Mouse (Mus musculus): Measurements from ENCODE around the gene Kidins220. TPM values are rescaled to one million over a fixed set of nuclear protein-coding genes. Genes with fewer than 3 reads are reported as not detected.

Kidins220 gene
- polyA plus RNA-seq, 1 experiment from 2014 or later: 36.7 TPM

GRCm38 (mm10) chr12:25074344-25074743 is 99.6 kb downstream of the Kidins220 start:
- H3K9me3 ChIP-seq (ENCODE audit: low read length): no peaks in the 10 kb centered on the region
- no peaks in the 10 kb centered on the region for H3K4me1 ChIP-seq (ENCODE audit: insufficient read depth, low read length)
- H3K27me3 ChIP-seq (ENCODE audit: insufficient read depth, low read length): no peaks in the 10 kb centered on the region
- no peak for ATAC-seq (ENCODE audit: low FRiP score, low TSS enrichment)
- H3K27ac ChIP-seq (ENCODE audit: low read length): no peak overlapping the region
- no peak overlapping the region for H3K9ac ChIP-seq (replicated peaks; ENCODE audit: low read length)
- no peak overlapping the region for H3K4me2 ChIP-seq (replicated peaks; ENCODE audit: low read depth, low read length)
- H3K4me3 ChIP-seq (ENCODE audit: low read length): no peak overlapping the region
- WGBS: 84% methylated on average over 3 of the region's 3 CpGs
- no peaks in the 10 kb centered on the region for H3K36me3 ChIP-seq (ENCODE audit: insufficient read depth, low read length)

DNA sequence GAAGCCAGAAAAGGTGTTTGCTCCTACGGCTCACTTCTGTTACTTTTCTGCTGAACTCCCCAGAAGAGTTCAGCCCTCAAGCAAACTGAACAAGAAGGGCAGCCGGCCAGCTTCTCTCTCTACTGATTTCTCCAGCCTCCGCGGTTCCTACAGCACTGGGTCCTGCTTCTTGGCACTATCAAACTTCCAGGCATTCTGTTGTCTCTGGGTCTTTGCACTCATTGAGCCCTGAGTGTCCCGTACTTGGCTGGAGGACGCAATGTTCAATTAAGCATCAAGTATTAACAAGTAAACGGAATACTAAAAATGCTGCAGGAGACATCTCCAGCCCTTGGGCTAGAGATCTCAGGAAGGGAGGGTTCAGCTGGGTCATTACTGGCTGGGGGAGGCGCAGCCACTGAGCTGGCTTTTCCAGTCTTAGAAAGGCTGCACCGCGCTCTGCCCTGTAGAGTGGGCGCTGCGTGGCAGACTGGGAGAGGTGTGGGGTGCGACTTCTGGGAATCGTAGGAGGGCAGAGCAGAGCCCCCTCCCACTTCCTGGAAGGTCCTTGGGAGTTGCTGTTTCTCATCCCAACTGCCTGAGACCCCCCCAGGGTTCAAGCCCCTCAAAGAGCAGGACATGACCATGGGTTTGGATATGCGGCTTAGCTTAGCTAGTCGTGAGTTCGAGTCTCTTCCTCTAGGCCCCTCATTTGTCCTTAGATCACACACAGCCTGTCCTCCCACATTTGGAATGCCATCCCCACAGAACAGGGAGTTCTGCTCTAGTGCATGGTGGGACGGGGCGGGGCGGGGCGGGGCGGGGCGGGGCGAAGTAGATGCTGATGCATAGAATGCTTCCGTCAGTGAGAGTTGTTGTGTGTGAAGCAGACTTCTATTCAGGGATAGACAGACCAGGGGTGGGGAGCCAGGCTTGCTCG is 108.8 kb downstream of the Kidins220 start:
- Histone ChIP-seq H3K4me1 (ENCODE audit: insufficient read depth, low read length) (peaks cover 13% of the 10 kb centered on the region; the same call in 1 of the 2 replicates), H3K9me3 (ENCODE audit: low read length) (no peaks in the 10 kb centered on the region), H3K4me2 (replicated peaks; ENCODE audit: low read depth, low read length) (peak overlapping the region; percentile 16), H3K27ac (ENCODE audit: low read length) (no peak overlapping the region), H3K9ac (replicated peaks; ENCODE audit: low read length) (no peak overlapping the region), H3K36me3 (ENCODE audit: insufficient read depth, low read length) (no peaks in the 10 kb centered on the region), H3K27me3 (ENCODE audit: insufficient read depth, low read length) (no peaks in the 10 kb centered on the region), H3K4me3 (ENCODE audit: low read length) (0 out of 2 replicates have a peak overlapping the region, but pooled peaks have one; percentile 3)
- WGBS: 41% methylated on average over 26 of the region's 26 CpGs
- peak; percentile 70; the same call in 1 of the 2 replicates for ATAC-seq (ENCODE audit: low FRiP score, low TSS enrichment)

DNA sequence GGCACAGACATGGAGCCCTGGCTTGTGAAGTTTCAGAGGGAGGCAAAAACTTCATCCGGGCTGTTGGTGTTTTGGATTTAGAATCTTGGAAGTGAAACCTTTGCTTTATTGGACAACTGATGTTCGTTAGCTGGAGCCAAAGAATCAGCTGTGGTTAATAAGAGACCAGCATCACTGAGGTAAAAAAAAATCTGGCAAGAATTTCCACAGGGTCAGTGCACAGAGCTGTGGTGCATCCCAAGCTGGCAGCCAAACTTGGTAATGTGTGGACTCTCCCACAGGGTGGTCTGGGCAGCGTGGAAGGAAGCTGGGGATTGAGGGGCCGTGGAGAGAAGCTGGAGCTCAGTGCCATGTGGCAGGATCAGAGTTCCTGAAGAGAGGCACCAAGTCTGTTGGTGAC is 112.2 kb downstream of the Kidins220 start:
- Histone ChIP-seq H3K27me3 (ENCODE audit: insufficient read depth, low read length) (no peaks in the 10 kb centered on the region), H3K27ac (ENCODE audit: low read length) (0 out of 2 replicates have a peak overlapping the region, but pooled peaks have one; percentile 29), H3K4me2 (replicated peaks; ENCODE audit: low read depth, low read length) (no peak overlapping the region), H3K9ac (replicated peaks; ENCODE audit: low read length) (no peak overlapping the region), H3K36me3 (ENCODE audit: insufficient read depth, low read length) (no peaks in the 10 kb centered on the region), H3K9me3 (ENCODE audit: low read length) (no peaks in the 10 kb centered on the region), H3K4me3 (ENCODE audit: low read length) (no peak overlapping the region), H3K4me1 (ENCODE audit: insufficient read depth, low read length) (peaks cover 16% of the 10 kb centered on the region; the same call in 1 of the 2 replicates)
- ATAC-seq (ENCODE audit: low FRiP score, low TSS enrichment): no peak
- 29% methylated on average over 4 of the region's 4 CpGs for WGBS

- 70% methylated on average over 1 of the region's 1 CpGs for WGBS
- no peak for ATAC-seq (ENCODE audit: low FRiP score, low TSS enrichment)
- H3K9ac ChIP-seq (replicated peaks; ENCODE audit: low read length): no peak overlapping the region
Measured at GRCm38 (mm10) chr12:25089433-25089832, 114.7 kb downstream of the Kidins220 start.

DNA sequence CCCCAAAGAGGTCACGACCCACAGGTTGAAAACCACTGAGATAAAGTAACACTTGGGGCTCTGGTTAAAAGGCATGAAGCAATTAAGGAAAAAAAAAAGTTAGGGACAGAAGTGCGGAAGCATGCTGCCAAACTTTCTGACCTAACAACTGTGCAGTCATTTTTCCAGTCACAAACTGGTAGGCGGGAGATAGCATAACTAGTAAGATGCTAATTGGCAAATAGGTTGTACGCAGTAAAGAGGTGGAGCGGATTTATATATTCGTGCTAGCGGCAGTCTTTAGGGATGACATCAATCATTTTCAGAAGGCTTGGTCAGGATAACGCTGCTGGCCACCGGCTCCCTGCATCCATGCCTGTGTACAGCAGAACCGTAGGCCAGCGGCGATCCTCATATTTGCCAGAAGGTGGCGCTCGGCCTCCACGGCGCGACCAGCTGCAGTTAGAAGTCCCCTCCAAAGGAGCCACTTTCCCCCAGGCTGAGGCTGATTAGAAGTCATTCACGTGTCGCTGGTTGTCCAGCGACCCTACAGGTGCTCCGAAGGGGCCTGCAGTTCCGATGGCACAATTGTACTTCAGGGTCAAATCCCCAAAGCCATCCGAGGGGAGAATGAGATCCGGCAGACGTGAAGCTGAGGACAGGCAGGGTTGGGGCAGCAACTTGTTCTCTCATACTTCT is 117.4 kb downstream of the Kidins220 start:
- Histone ChIP-seq H3K9ac (replicated peaks; ENCODE audit: low read length) (peak overlapping the region; percentile 74; the same call in 1 of the 2 replicates), H3K9me3 (ENCODE audit: low read length) (no peaks in the 10 kb centered on the region), H3K4me1 (ENCODE audit: insufficient read depth, low read length) (peaks cover 29% of the 10 kb centered on the region), H3K27me3 (ENCODE audit: insufficient read depth, low read length) (no peaks in the 10 kb centered on the region), H3K4me2 (replicated peaks; ENCODE audit: low read depth, low read length) (peak overlapping the region; percentile 82), H3K4me3 (ENCODE audit: low read length) (peak overlapping the region; percentile 59), H3K36me3 (ENCODE audit: insufficient read depth, low read length) (no peaks in the 10 kb centered on the region), H3K27ac (ENCODE audit: low read length) (peak overlapping the region; percentile 89)
- 5% methylated on average over 25 of the region's 25 CpGs for WGBS
- ATAC-seq (ENCODE audit: low FRiP score, low TSS enrichment): peak; percentile 37

More at GRCm38 (mm10) chr12:25089433-25089832, 114.7 kb downstream of the Kidins220 start:
- Histone ChIP-seq H3K27ac (ENCODE audit: low read length) (no peak overlapping the region), H3K4me1 (ENCODE audit: insufficient read depth, low read length) (peaks cover 26% of the 10 kb centered on the region), H3K4me2 (replicated peaks; ENCODE audit: low read depth, low read length) (no peak overlapping the region), H3K9me3 (ENCODE audit: low read length) (no peaks in the 10 kb centered on the region), H3K4me3 (ENCODE audit: low read length) (no peak overlapping the region), H3K27me3 (ENCODE audit: insufficient read depth, low read length) (no peaks in the 10 kb centered on the region), H3K36me3 (ENCODE audit: insufficient read depth, low read length) (no peaks in the 10 kb centered on the region)

GRCm38 (mm10) chr12:25092751-25093211 is 118.1 kb downstream of the Kidins220 start:
- peak overlapping the region; percentile 74 for H3K9ac ChIP-seq (replicated peaks; ENCODE audit: low read length)

DNA sequence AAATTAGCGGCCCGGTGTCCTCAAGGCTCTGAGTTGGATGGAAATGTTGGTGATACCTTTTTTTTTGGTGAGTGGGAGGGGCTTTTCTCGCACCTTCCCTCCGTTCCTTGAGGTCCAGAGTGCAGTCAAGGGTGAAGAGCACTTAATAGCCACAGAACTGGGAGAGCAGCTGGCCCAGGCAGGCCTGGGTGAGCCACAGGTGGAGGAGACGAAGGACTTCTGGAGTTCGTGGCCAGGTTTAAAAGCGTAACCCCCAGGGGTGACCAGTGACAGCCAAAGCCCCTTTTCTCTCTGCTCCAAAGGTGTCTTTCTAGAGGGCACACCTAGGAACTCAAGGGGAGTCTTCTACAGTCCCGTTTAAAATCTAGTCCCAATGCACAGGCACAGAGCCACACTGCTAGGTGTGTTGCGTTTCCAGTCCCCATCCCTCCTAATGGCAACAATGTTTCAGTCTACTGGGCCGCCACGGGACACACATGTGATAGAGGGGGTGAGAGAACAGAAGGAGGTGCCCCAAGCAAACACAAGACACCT is 118.6 kb downstream of the Kidins220 start:
- Histone ChIP-seq H3K27me3 (ENCODE audit: insufficient read depth, low read length) (no peaks in the 10 kb centered on the region), H3K4me2 (replicated peaks; ENCODE audit: low read depth, low read length) (peak overlapping the region; percentile 82), H3K9ac (replicated peaks; ENCODE audit: low read length) (peak overlapping the region; percentile 74), H3K9me3 (ENCODE audit: low read length) (no peaks in the 10 kb centered on the region), H3K4me3 (ENCODE audit: low read length) (peak overlapping the region; percentile 59), H3K4me1 (ENCODE audit: insufficient read depth, low read length) (peaks cover 34% of the 10 kb centered on the region), H3K27ac (ENCODE audit: low read length) (peak overlapping the region; percentile 89), H3K36me3 (ENCODE audit: insufficient read depth, low read length) (no peaks in the 10 kb centered on the region)
- 10% methylated on average over 11 of the region's 11 CpGs for WGBS
- ATAC-seq (ENCODE audit: low FRiP score, low TSS enrichment): no peak

More at GRCm38 (mm10) chr12:25092751-25093211, 118.1 kb downstream of the Kidins220 start:
- WGBS: under 1% methylated on average over 17 of the region's 17 CpGs
- H3K4me3 ChIP-seq (ENCODE audit: low read length): peak overlapping the region; percentile 59
- H3K4me1 ChIP-seq (ENCODE audit: insufficient read depth, low read length): peaks cover 29% of the 10 kb centered on the region
- peak overlapping the region; percentile 89 for H3K27ac ChIP-seq (ENCODE audit: low read length)
- no peaks in the 10 kb centered on the region for H3K9me3 ChIP-seq (ENCODE audit: low read length)
- peak overlapping the region; percentile 82 for H3K4me2 ChIP-seq (replicated peaks; ENCODE audit: low read depth, low read length)
- H3K36me3 ChIP-seq (ENCODE audit: insufficient read depth, low read length): no peaks in the 10 kb centered on the region
- peak; percentile 36 for ATAC-seq (ENCODE audit: low FRiP score, low TSS enrichment)
- H3K27me3 ChIP-seq (ENCODE audit: insufficient read depth, low read length): no peaks in the 10 kb centered on the region

DNA sequence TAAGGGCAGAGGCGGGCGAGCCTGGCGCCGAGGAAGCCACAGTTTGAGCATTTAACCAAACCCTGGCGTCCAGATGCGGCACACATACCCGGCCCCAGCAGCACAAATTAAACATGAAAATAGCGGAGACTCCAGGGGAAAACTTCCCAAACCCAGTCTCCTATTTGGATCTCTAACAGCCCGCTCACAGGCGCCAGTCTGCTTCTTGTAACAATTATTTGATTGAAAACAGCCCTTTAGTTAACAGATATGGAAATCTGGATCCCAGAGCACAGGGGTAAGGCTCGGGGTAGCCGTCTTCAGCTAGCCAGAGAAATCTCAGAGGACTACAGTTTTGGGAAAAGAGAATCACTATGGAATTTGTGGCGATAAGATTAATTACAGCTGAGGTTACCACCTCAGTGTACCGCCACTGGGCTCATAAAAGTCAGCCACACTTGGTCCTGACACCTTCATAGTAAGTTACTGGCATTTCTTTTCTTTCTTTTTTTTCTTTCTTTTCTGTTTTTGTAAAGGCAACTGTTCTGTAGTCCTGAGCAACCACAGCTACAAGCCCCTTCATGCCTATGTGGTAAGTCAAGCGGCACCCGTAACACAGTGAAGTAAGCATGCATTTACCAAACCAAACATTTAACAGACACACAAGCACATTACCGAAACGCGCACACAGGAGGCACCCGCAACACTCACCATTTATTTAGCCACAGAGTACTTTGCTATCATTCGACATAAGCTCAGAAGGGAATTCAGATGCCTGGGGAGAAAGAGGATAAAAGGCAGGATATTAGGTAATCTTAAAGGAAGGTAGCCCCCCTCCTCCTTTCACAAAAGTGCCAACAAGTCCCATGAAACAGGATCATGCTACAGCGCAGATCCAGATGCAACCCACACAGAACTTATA is 120.1 kb downstream of the Kidins220 start:
- Histone ChIP-seq H3K36me3 (ENCODE audit: insufficient read depth, low read length) (no peaks in the 10 kb centered on the region), H3K27ac (ENCODE audit: low read length) (peak overlapping the region; percentile 86), H3K4me3 (ENCODE audit: low read length) (peak overlapping the region; percentile 89), H3K4me2 (replicated peaks; ENCODE audit: low read depth, low read length) (peak overlapping the region; percentile 94), H3K27me3 (ENCODE audit: insufficient read depth, low read length) (no peaks in the 10 kb centered on the region), H3K9ac (replicated peaks; ENCODE audit: low read length) (peak overlapping the region; percentile 92), H3K9me3 (ENCODE audit: low read length) (no peaks in the 10 kb centered on the region), H3K4me1 (ENCODE audit: insufficient read depth, low read length) (peaks cover 35% of the 10 kb centered on the region)
- ATAC-seq (ENCODE audit: low FRiP score, low TSS enrichment): no peak
- WGBS: under 1% methylated on average over 22 of the region's 22 CpGs

DNA sequence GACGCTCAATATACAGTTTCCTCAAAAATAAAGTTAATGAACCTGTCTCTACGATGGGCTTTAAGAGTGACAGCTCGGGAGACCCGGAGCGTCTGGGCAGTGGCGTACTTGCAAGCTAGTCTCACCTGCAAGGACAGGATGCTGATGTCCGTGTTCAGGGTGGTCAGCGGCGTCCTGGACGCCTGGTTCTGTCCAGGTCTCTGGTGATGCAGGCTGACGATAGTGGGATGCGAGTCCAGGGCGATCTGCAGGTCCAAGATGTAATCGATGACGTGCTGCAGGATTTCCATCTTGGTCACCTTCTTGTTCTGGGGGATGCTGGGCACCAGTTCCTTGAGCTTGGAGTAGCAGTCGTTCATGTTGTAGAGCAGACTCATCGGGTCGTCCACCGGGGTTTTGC is 120.8 kb downstream of the Kidins220 start:
- H3K4me2 ChIP-seq (replicated peaks; ENCODE audit: low read depth, low read length): peak overlapping the region; percentile 94
- no peaks in the 10 kb centered on the region for H3K9me3 ChIP-seq (ENCODE audit: low read length)
- H3K4me1 ChIP-seq (ENCODE audit: insufficient read depth, low read length): peaks cover 35% of the 10 kb centered on the region
- WGBS: 0% methylated on average over 19 of the region's 19 CpGs
- H3K27ac ChIP-seq (ENCODE audit: low read length): peak overlapping the region; percentile 86
- no peaks in the 10 kb centered on the region for H3K36me3 ChIP-seq (ENCODE audit: insufficient read depth, low read length)
- peak overlapping the region; percentile 92 for H3K9ac ChIP-seq (replicated peaks; ENCODE audit: low read length)
- no peak for ATAC-seq (ENCODE audit: low FRiP score, low TSS enrichment)
- peak overlapping the region; percentile 89 for H3K4me3 ChIP-seq (ENCODE audit: low read length)
- no peaks in the 10 kb centered on the region for H3K27me3 ChIP-seq (ENCODE audit: insufficient read depth, low read length)
